Mouse (Mus musculus) MEL (cell line): ENCODE data around the gene Degs1. TPM values are rescaled to one million over a fixed set of nuclear protein-coding genes. Genes with fewer than 3 reads are reported as not detected.

Experiments
- DNase-seq: peaks from one replicate; pipeline ENCODE4 v3.0.0; 2011; ENCODE audit warnings: low read depth, low spot score
- H3K27ac ChIP-seq: 2 replicates; pipeline ENCODE4 v1.5.1; 2012; ENCODE audit warnings: low read depth, mild to moderate bottlenecking, control low read depth, low read length, moderate library complexity; ENCODE audit not compliant: control insufficient read depth
- H3K27me3 ChIP-seq, 2 experiments: fragments of 150-350 bp in 1 of 2; sonication (generic) in 1 of 2; 2 replicates each; pipeline ENCODE4 v1.6.1; 2012; ENCODE audit warnings: low read length in 2 of 2, mild to moderate bottlenecking in 2 of 2, improper control_type of control experiment in 1 of 2, moderate library complexity in 1 of 2; ENCODE audit not compliant: insufficient read depth in 2 of 2, control insufficient read depth in 1 of 2
- H3K36me3 ChIP-seq, 2 experiments: 2 replicates each; pipeline ENCODE4 v1.6.1; 2012 to 2014; ENCODE audit warnings: low read length in 2 of 2, improper control_type of control experiment in 1 of 2, inconsistent platforms in 1 of 2, mild to moderate bottlenecking in 1 of 2; ENCODE audit not compliant: insufficient read depth in 2 of 2, control insufficient read depth in 1 of 2
- H3K4me1 ChIP-seq, 2 experiments: fragments of 150-350 bp in 1 of 2; sonication (generic) in 1 of 2; 2 replicates each; pipeline ENCODE4 v1.6.1; 2012; ENCODE audit warnings: low read length in 2 of 2, improper control_type of control experiment in 1 of 2, mild to moderate bottlenecking in 1 of 2; ENCODE audit not compliant: insufficient read depth in 2 of 2, control insufficient read depth in 1 of 2
- H3K4me3 ChIP-seq, 2 experiments: fragments of 150-350 bp in 1 of 2; sonication (generic) in 1 of 2; 2 replicates each; pipeline ENCODE4 v1.5.1; 2012; ENCODE audit warnings: low read depth in 2 of 2, low read length in 2 of 2, mild to moderate bottlenecking in 2 of 2, moderate library complexity in 2 of 2, control low read depth in 1 of 2, improper control_type of control experiment in 1 of 2; ENCODE audit not compliant: control insufficient read depth in 1 of 2, insufficient read depth in 1 of 2
- H3K79me2 ChIP-seq: 2 replicates; pipeline ENCODE4 v1.6.1; 2012; ENCODE audit warnings: mild to moderate bottlenecking, low read length, moderate library complexity; ENCODE audit not compliant: control insufficient read depth, poor library complexity, insufficient read depth
- H3K9ac ChIP-seq: 2 replicates; pipeline ENCODE4 v1.6.1; 2012; ENCODE audit warnings: low read depth, mild to moderate bottlenecking, control low read depth, low read length, moderate library complexity; ENCODE audit not compliant: control insufficient read depth, poor library complexity, severe bottlenecking
- H3K9me3 ChIP-seq: fragments of 150-350 bp; sonication (generic); replicated peaks from 2 replicates; pipeline ENCODE4 v1.6.1; 2012; ENCODE audit warnings: mild to moderate bottlenecking, low read length, improper control_type of control experiment, moderate library complexity; ENCODE audit not compliant: insufficient read depth
- CHD2 ChIP-seq: IDR thresholded peaks from 2 replicates; pipeline ENCODE4 v1.6.1; 2011; ENCODE audit warnings: low read length, improper control_type of control experiment
- E2F4 ChIP-seq: IDR thresholded peaks from 2 replicates; pipeline ENCODE4 v1.6.1; 2011; ENCODE audit warnings: low read depth, low read length, improper control_type of control experiment, borderline replicate concordance
- HCFC1 ChIP-seq: IDR thresholded peaks from 2 replicates; pipeline ENCODE4 v1.6.1; 2012; ENCODE audit warnings: low read depth, mild to moderate bottlenecking, inconsistent platforms, low read length, improper control_type of control experiment, moderate library complexity
- JUND ChIP-seq: IDR thresholded peaks from 2 replicates; pipeline ENCODE4 v1.6.1; 2011; ENCODE audit warnings: low read depth, mild to moderate bottlenecking, improper control_type of control experiment, low read length
- KAT2A ChIP-seq: conservative IDR thresholded peaks from 2 replicates; pipeline ENCODE4 v1.6.1; 2012; ENCODE audit warnings: low read depth, low read length, improper control_type of control experiment, inconsistent platforms
- MAFK ChIP-seq: IDR thresholded peaks from 2 replicates; pipeline ENCODE4 v1.6.1; 2011; ENCODE audit warnings: low read depth, mild to moderate bottlenecking, low read length, improper control_type of control experiment, borderline replicate concordance
- MAX ChIP-seq: IDR thresholded peaks from 2 replicates; pipeline ENCODE4 v1.6.1; 2011; ENCODE audit warnings: low read length, improper control_type of control experiment
- MAZ ChIP-seq: IDR thresholded peaks from 2 replicates; pipeline ENCODE4 v1.6.1; 2012; ENCODE audit warnings: low read depth, mild to moderate bottlenecking, inconsistent platforms, low read length, improper control_type of control experiment
- MEF2A ChIP-seq: IDR thresholded peaks from 2 replicates; pipeline ENCODE4 v1.6.1; 2014; ENCODE audit warnings: low read depth, mild to moderate bottlenecking, inconsistent platforms, low read length, improper control_type of control experiment; ENCODE audit not compliant: poor library complexity, insufficient replicate concordance, severe bottlenecking; ENCODE audit errors: extremely low read depth
- MXI1 ChIP-seq: IDR thresholded peaks from 2 replicates; pipeline ENCODE4 v1.6.1; 2011; ENCODE audit warnings: mild to moderate bottlenecking, low read depth, low read length, improper control_type of control experiment
- MYC ChIP-seq: IDR thresholded peaks from 2 replicates; pipeline ENCODE4 v1.6.1; 2011; ENCODE audit warnings: low read depth, mild to moderate bottlenecking, low read length, improper control_type of control experiment, moderate library complexity
- NRF1 ChIP-seq: IDR thresholded peaks from 2 replicates; pipeline ENCODE4 v1.6.1; 2014; ENCODE audit warnings: low read depth, mild to moderate bottlenecking, inconsistent platforms, low read length, improper control_type of control experiment, moderate library complexity; ENCODE audit not compliant: poor library complexity, insufficient read depth, severe bottlenecking
- POLR2AphosphoS2 ChIP-seq: IDR thresholded peaks from 2 replicates; pipeline ENCODE4 v1.6.1; 2011; ENCODE audit warnings: low read length, improper control_type of control experiment
- POLR2AphosphoS5 ChIP-seq: IDR thresholded peaks from 2 replicates; pipeline ENCODE4 v1.6.1; 2012; ENCODE audit warnings: low read depth, borderline replicate concordance, mild to moderate bottlenecking, inconsistent platforms, low read length, moderate library complexity, mixed read lengths
- RAD21 ChIP-seq: IDR thresholded peaks from 2 replicates; pipeline ENCODE4 v1.6.1; 2011; ENCODE audit warnings: mild to moderate bottlenecking, low read depth, low read length, improper control_type of control experiment
- RCOR1 ChIP-seq: IDR thresholded peaks from 2 replicates; pipeline ENCODE4 v1.6.1; 2012; ENCODE audit warnings: low read depth, mild to moderate bottlenecking, inconsistent platforms, low read length, improper control_type of control experiment
- SIN3A ChIP-seq: IDR thresholded peaks from 2 replicates; pipeline ENCODE4 v1.6.1; 2012; ENCODE audit warnings: low read length, improper control_type of control experiment, inconsistent platforms
- SMC3 ChIP-seq: IDR thresholded peaks from 2 replicates; pipeline ENCODE4 v1.6.1; 2011; ENCODE audit warnings: low read depth, low read length, improper control_type of control experiment
- TAL1 ChIP-seq: IDR thresholded peaks from 2 replicates; pipeline ENCODE4 v1.6.1; 2012; ENCODE audit warnings: mild to moderate bottlenecking, inconsistent platforms, low read length, moderate library complexity, mixed read lengths
- TBP ChIP-seq: IDR thresholded peaks from 2 replicates; pipeline ENCODE4 v1.8.0; 2011; ENCODE audit warnings: low read depth, low read length, improper control_type of control experiment
- TCF12 ChIP-seq: IDR thresholded peaks from 2 replicates; pipeline ENCODE4 v1.6.1; 2014; ENCODE audit warnings: low read depth, mild to moderate bottlenecking, inconsistent platforms, low read length, improper control_type of control experiment, moderate library complexity
- ZC3H11A ChIP-seq: IDR thresholded peaks from 2 replicates; pipeline ENCODE4 v1.6.1; 2012; ENCODE audit warnings: low read depth, mild to moderate bottlenecking, inconsistent platforms, low read length, improper control_type of control experiment
- ZMIZ1 ChIP-seq: IDR thresholded peaks from 2 replicates; pipeline ENCODE4 v1.6.1; 2012; ENCODE audit warnings: low read depth, mild to moderate bottlenecking, inconsistent platforms, low read length, improper control_type of control experiment, moderate library complexity
- polyA plus RNA-seq, 2 experiments: library from polyadenylated mRNA; stranded (reverse) in 1 of 2; unstranded in 1 of 2; fragments of >175 nt in 1 of 2; fragments of >200 nt in 1 of 2; gene quantifications; 2 replicates each; pipeline versions ENCODE4 v1.2.1 to v1.2.4; 2012; ENCODE audit warnings: low replicate concordance in 2 of 2, low read depth in 1 of 2; ENCODE audit not compliant: insufficient read length in 2 of 2, insufficient read depth in 1 of 2, missing spikeins in 1 of 2
- total RNA-seq: library from RNA; depleted of rRNA; stranded (reverse); fragments of 300-350 nt; gene quantifications from 2 replicates; pipeline ENCODE4 v1.2.3, GENCODE M21; 2012

Degs1 gene
- total and polyA plus RNA-seq, 3 experiments = 46.3 to 54.3 TPM; not detected in 1

DNA sequence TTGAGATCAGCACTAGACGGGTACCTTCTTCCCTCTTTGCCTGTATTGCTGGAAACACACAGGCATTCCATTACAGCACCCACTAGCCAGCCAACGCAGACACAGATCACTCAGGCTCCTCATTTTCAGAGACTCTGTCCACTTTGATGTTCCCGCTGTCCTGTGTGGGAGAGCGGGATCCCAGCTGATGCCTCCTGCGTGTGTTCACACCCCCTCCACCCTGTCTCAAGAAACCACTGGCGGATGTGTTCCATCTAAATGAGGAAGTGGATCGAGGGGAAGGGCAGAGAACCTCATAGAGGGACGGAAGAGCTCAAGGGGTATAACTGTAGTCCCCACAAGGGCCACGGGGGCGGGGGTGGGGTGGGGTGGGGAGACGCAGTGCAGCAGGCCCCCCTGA is 27.6 kb downstream of the Degs1 start (continued):
- TF ChIP-seq MAX (0 out of 2 replicates have a peak, but pooled peaks have one; percentile 24), TBP (no peak), MXI1 (no peak), JUND (no peak), HCFC1 (peak; percentile 56), MEF2A (no peak), POLR2AphosphoS5 (no peak), MYC (no peak), KAT2A (no peak), ZC3H11A (no peak), SMC3 (no peak), ZMIZ1 (no peak), E2F4 (no peak), POLR2AphosphoS2 (no peak), TCF12 (0 out of 2 replicates have a peak, but pooled peaks have one; percentile 35), MAZ (peak; percentile 56; the same call in 1 of the 2 replicates), MAFK (no peak), NRF1 (no peak), RCOR1 (0 out of 2 replicates have a peak, but pooled peaks have one; percentile 35), RAD21 (no peak), TAL1 (no peak), CHD2 (no peak)

- Histone ChIP-seq H3K36me3 (peaks cover 0 to 10% of the 10 kb centered on the region in 2 experiments; a peak in 2 of 4 replicates), H3K27ac (peak overlapping the region; percentile 5; the same call in 1 of the 2 replicates)
- no peak for DNase-seq
Measured at GRCm38 (mm10) chr1:182254618-182255017, 28.0 kb downstream of the Degs1 start.

More at GRCm38 (mm10) chr1:182254618-182255017, 28.0 kb downstream of the Degs1 start:
- TF ChIP-seq MAX (peak; percentile 18; the same call in 1 of the 2 replicates), SIN3A (no peak)
- Histone ChIP-seq H3K9ac (peak overlapping the region; percentile 25), H3K4me3 (peak overlapping the region; percentile 29 to 42), H3K27me3 (no peaks in the 10 kb centered on the region), H3K4me1 (peaks cover 4 to 25% of the 10 kb centered on the region in 2 experiments; a peak in 3 of 4 replicates), H3K9me3 (no peaks in the 10 kb centered on the region), H3K79me2 (no peaks in the 10 kb centered on the region)
